Mouse (Mus musculus): ENCODE results near the gene Gtdc1.

GRCm38 (mm10) chr2:44622471-44622870 lies 305.0 kb downstream of the Gtdc1 start:
- no peak for TF ChIP-seq CTCF (IDR thresholded peaks at IDR 0.05; ENCODE audit: insufficient read depth, low read depth, low read length)
- TF ChIP-seq POLR2A (IDR thresholded peaks at IDR 0.05; ENCODE audit: insufficient read depth, low read depth, low read length): no peak
